Mouse (Mus musculus): ENCODE data around the gene Gm45785. TPM values are rescaled to one million over a fixed set of nuclear protein-coding genes. Genes with fewer than 3 reads are reported as not detected.

The Gm45785 gene
- total RNA-seq, 1 experiment = 0.89 TPM

DNA sequence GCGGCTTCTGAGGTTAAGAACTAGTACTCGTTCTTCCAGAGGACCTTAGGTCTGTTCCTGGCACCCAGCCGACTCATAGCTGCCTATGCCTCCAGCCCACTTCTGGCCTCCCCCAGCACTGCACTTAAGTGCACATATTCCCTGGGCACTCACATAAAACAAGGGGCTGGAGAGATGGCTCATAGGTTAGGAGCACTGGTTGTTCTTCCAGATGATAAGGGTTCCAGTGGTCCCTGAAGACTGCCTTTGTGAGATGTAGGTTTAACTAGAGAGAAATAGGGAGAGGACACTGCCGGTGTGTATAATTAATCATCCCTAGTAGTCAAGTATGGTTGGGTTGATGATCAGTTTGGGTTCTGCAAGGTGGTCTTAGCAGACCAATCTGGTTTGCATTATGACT lies 33.4 kb downstream of the Gm45785 start:
- no peak for DNase-seq (ENCODE audit: low read depth, low spot score)
- in situ Hi-C loops (cut with MboI; ENCODE audit: low sequenced_read_pairs in 2 of 2, unreplicated experiment in 2 of 2) = no loop called here
- H3K9me3 ChIP-seq (ENCODE audit: control insufficient read depth, insufficient read depth, low read depth, low read length) = no peaks in the 10 kb centered on the region
- H3K27ac ChIP-seq (ENCODE audit: insufficient read depth, low read depth, low read length, poor library complexity, severe bottlenecking) = no peak overlapping the region
- no peak overlapping the region for H3K9ac ChIP-seq (ENCODE audit: insufficient read depth, low read depth, low read length, poor library complexity, severe bottlenecking)
- no peak overlapping the region for H3K4me3 ChIP-seq (ENCODE audit: insufficient read depth in 1 of 2, low read depth in 1 of 2, low read length in 2 of 2, poor library complexity in 1 of 2, severe bottlenecking in 1 of 2)
- H3K4me1 ChIP-seq (ENCODE audit: control insufficient read depth in 2 of 2, insufficient read depth in 2 of 2, low read length in 2 of 2, poor library complexity in 1 of 2) = 0 out of 4 replicates have a peak, but pooled peaks cover 0 to 2% of the 10 kb centered on the region in 2 experiments
- H3K36me3 ChIP-seq (ENCODE audit: control insufficient read depth, insufficient read depth, low read length, poor library complexity, severe bottlenecking) = peaks cover 4% of the 10 kb centered on the region
- TF ChIP-seq MAFK (IDR thresholded peaks at IDR 0.05; ENCODE audit: insufficient read depth, low read depth, low read length) (no peak), ZC3H11A (IDR thresholded peaks at IDR 0.05; ENCODE audit: borderline replicate concordance, low read depth, low read length) (no peak)

- Histone ChIP-seq H3K27ac (ENCODE audit: insufficient read depth, low read depth, low read length, poor library complexity, severe bottlenecking) (peak within 1 kb of the TSS; percentile 11), H3K9me3 (ENCODE audit: control insufficient read depth, insufficient read depth, low read depth, low read length) (no peaks in the 10 kb centered on the region), H3K4me3 (ENCODE audit: insufficient read depth in 1 of 2, low read depth in 1 of 2, low read length in 2 of 2, poor library complexity in 1 of 2, severe bottlenecking in 1 of 2) (peak within 1 kb of the TSS; percentile 88 to 91), H3K36me3 (ENCODE audit: control insufficient read depth, insufficient read depth, low read length, poor library complexity, severe bottlenecking) (peaks cover 4% of the 10 kb centered on the region), H3K4me1 (ENCODE audit: control insufficient read depth in 2 of 2, insufficient read depth in 2 of 2, low read length in 2 of 2, poor library complexity in 1 of 2) (0 out of 4 replicates have a peak, but pooled peaks cover 0 to 2% of the 10 kb centered on the region in 2 experiments), H3K9ac (ENCODE audit: insufficient read depth, low read depth, low read length, poor library complexity, severe bottlenecking) (peak within 1 kb of the TSS; percentile 86)
- TF ChIP-seq ZC3H11A (IDR thresholded peaks at IDR 0.05; ENCODE audit: borderline replicate concordance, low read depth, low read length) (no peak), CHD2 (IDR thresholded peaks at IDR 0.05; ENCODE audit: low read depth, low read length) (peak; percentile 82), ZNF384 (IDR thresholded peaks at IDR 0.05; ENCODE audit: low read depth, low read length) (no peak), MAFK (IDR thresholded peaks at IDR 0.05; ENCODE audit: insufficient read depth, low read depth, low read length) (no peak), HCFC1 (IDR thresholded peaks at IDR 0.05; ENCODE audit: borderline replicate concordance, insufficient read depth, low read length) (0 out of 2 replicates have a peak, but pooled peaks have one; percentile 37)
- DNase-seq (ENCODE audit: low read depth, low spot score) = peak; percentile 73
- in situ Hi-C loops (cut with MboI; ENCODE audit: low sequenced_read_pairs in 2 of 2, unreplicated experiment in 2 of 2) = no loop called here
These were observed 34.3 kb downstream of the Gm45785 start, which contains the start of gene Zfp941 for GRCm38 (mm10) chr7:140821653-140822329. Gene Zfp941 (minus strand): TSS chr7:140822178.

DNA sequence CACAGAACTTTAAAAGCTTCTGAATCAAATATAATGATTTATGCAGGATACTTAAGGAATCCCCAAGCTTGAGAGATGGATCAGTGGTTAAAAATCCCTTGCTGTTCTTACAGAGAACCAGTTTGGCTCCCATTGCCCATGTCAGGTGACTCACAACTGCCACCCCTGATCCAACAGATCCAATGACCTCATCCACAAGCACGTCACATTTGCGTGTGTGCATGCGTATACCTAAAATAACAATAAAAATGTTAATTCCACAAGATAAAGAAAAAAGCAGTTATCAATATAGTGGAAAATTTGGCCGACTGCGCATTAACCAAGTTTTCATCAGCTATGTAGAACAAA lies 34.9 kb downstream of the Gm45785 start:
- in situ Hi-C loops (cut with MboI; ENCODE audit: low sequenced_read_pairs in 2 of 2, unreplicated experiment in 2 of 2) = no loop called here
- Histone ChIP-seq H3K4me3 (ENCODE audit: insufficient read depth in 1 of 2, low read depth in 1 of 2, low read length in 2 of 2, poor library complexity in 1 of 2, severe bottlenecking in 1 of 2) (peak overlapping the region; percentile 88 to 91), H3K9ac (ENCODE audit: insufficient read depth, low read depth, low read length, poor library complexity, severe bottlenecking) (no peak overlapping the region), H3K4me1 (ENCODE audit: control insufficient read depth in 2 of 2, insufficient read depth in 2 of 2, low read length in 2 of 2, poor library complexity in 1 of 2) (0 out of 4 replicates have a peak, but pooled peaks cover 0 to 2% of the 10 kb centered on the region in 2 experiments), H3K9me3 (ENCODE audit: control insufficient read depth, insufficient read depth, low read depth, low read length) (no peaks in the 10 kb centered on the region), H3K27ac (ENCODE audit: insufficient read depth, low read depth, low read length, poor library complexity, severe bottlenecking) (no peak overlapping the region; the same call in 1 of the 2 replicates), H3K36me3 (ENCODE audit: control insufficient read depth, insufficient read depth, low read length, poor library complexity, severe bottlenecking) (peaks cover 4% of the 10 kb centered on the region)
- TF ChIP-seq ZC3H11A (IDR thresholded peaks at IDR 0.05; ENCODE audit: borderline replicate concordance, low read depth, low read length) = no peak
- TF ChIP-seq CHD2 (IDR thresholded peaks at IDR 0.05; ENCODE audit: low read depth, low read length) = no peak
- TF ChIP-seq HCFC1 (IDR thresholded peaks at IDR 0.05; ENCODE audit: borderline replicate concordance, insufficient read depth, low read length) = no peak
- TF ChIP-seq MAFK (IDR thresholded peaks at IDR 0.05; ENCODE audit: insufficient read depth, low read depth, low read length) = no peak
- no peak for TF ChIP-seq ZNF384 (IDR thresholded peaks at IDR 0.05; ENCODE audit: low read depth, low read length)
- DNase-seq (ENCODE audit: low read depth, low spot score) = no peak

DNA sequence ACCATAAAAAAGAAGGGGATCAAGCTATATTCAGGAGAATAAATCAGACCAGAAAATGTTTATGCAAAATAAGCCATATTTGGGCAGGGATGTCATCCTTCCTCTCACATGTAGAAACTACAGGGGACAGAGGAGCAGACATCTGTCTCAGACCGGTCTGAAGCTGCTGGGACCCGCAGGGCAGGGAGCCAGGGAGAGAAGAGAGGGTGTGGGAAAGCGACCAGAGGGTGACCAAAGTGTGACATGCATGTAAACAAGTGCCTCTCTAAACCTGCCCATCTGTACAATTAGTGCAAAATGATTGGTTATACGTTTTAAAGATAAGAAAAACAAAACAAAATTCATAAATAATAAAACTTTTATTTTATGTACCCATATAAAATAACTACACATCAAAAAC lies 36.0 kb downstream of the Gm45785 start:
- Histone ChIP-seq H3K9ac (ENCODE audit: insufficient read depth, low read depth, low read length, poor library complexity, severe bottlenecking) (no peak overlapping the region), H3K9me3 (ENCODE audit: control insufficient read depth, insufficient read depth, low read depth, low read length) (no peaks in the 10 kb centered on the region), H3K4me3 (ENCODE audit: insufficient read depth in 1 of 2, low read depth in 1 of 2, low read length in 2 of 2, poor library complexity in 1 of 2, severe bottlenecking in 1 of 2) (no peak overlapping the region), H3K4me1 (ENCODE audit: control insufficient read depth in 2 of 2, insufficient read depth in 2 of 2, low read length in 2 of 2, poor library complexity in 1 of 2) (0 out of 4 replicates have a peak, but pooled peaks cover 0 to 2% of the 10 kb centered on the region in 2 experiments), H3K27ac (ENCODE audit: insufficient read depth, low read depth, low read length, poor library complexity, severe bottlenecking) (no peak overlapping the region), H3K36me3 (ENCODE audit: control insufficient read depth, insufficient read depth, low read length, poor library complexity, severe bottlenecking) (peaks cover 4% of the 10 kb centered on the region)
- in situ Hi-C loops (cut with MboI; ENCODE audit: low sequenced_read_pairs in 2 of 2, unreplicated experiment in 2 of 2) = no loop called here
- DNase-seq (ENCODE audit: low read depth, low spot score) = no peak
- TF ChIP-seq CHD2 (IDR thresholded peaks at IDR 0.05; ENCODE audit: low read depth, low read length) (no peak), ZC3H11A (IDR thresholded peaks at IDR 0.05; ENCODE audit: borderline replicate concordance, low read depth, low read length) (no peak), MAFK (IDR thresholded peaks at IDR 0.05; ENCODE audit: insufficient read depth, low read depth, low read length) (no peak), HCFC1 (IDR thresholded peaks at IDR 0.05; ENCODE audit: borderline replicate concordance, insufficient read depth, low read length) (no peak), ZNF384 (IDR thresholded peaks at IDR 0.05; ENCODE audit: low read depth, low read length) (no peak)

Measured in ES-E14 (cell line).